In the genomic region with DNA sequence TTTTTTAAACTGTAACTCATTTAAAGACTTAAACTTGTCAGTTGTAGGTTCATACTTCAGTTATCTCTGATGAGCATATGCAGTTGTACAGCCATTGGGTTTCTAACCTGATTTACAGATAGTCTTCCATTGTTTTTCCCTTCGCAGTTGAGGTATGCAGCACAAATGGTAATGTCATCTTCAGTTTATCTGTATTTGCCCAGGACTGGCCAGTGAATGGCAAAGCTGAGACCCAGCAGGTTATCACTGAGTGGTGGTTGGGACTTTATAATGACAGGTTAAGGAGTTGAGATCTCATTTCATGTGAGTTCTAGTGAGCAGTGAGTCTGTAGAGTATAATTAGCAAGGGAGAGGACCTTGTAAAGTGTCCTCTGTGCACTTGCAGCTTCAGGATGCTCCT, we compare ENCODE assay signal across 22 mouse cellular contexts. TPM values are rescaled to one million over a fixed set of nuclear protein-coding genes. Genes with fewer than 3 reads are reported as not detected.
DNase-seq lines count a peak whose midpoint lies in the region; ATAC-seq and TF ChIP-seq lines count a peak whose summit lies in the region.
"Had no signal": no experiment of that assay in that cellular context is flagged by ENCODE, and none has a peak within 500 bp of the region (broad histone marks: within the 10 kb centered on the region; RNA-seq: fewer than 3 reads in every experiment).

No protein-coding gene starts in this region.

- no peaks in the 10 kb centered on the region for H3K27me3 ChIP-seq in heart, adult 2 months (ENCODE audit: control insufficient read depth, insufficient read depth, low read length)
- H3K27me3 ChIP-seq in liver, embryonic 14.5 days (ENCODE audit: control insufficient read depth, insufficient read depth, low read length), result no peaks in the 10 kb centered on the region
- H3K27me3 ChIP-seq in forebrain, embryonic 15.5 days, result no peaks in the 10 kb centered on the region
- H3K27me3 ChIP-seq: embryonic facial prominence, embryonic 12.5 days; heart, embryonic 13.5 days; hindbrain, embryonic 15.5 days had no signal

- ATAC-seq in liver, embryonic 14.5 days (ENCODE audit: insufficient read depth), result peak; percentile 78
- peak; percentile 68 for ATAC-seq in megakaryocyte progenitor cell, adult 5-6 weeks (replicated peaks; ENCODE audit: poor library complexity)
- no peak for ATAC-seq in forebrain, embryonic 15.5 days (replicated peaks)
- ATAC-seq: CD4-positive, CD25-positive, alpha-beta regulatory T cell, adult 4 months; forebrain, embryonic 16.5 days; inflammation-experienced regulatory T-cells, adult 6 months had no signal

- H3K4me1 ChIP-seq in heart, adult 2 months (ENCODE audit: control insufficient read depth, insufficient read depth, low read length), result peaks cover 20% of the 10 kb centered on the region
- peaks cover 46 to 57% of the 10 kb centered on the region in 2 experiments for H3K4me1 ChIP-seq in liver, embryonic 14.5 days (replicated peaks; ENCODE audit: control insufficient read depth in 2 of 2, insufficient read depth in 2 of 2, low read length in 1 of 2)
- peaks cover 23% of the 10 kb centered on the region for H3K4me1 ChIP-seq in lung, adult 2 months (ENCODE audit: control insufficient read depth, insufficient read depth, low read length)
- H3K4me1 ChIP-seq in forebrain, embryonic 15.5 days, result peaks cover 13% of the 10 kb centered on the region

- H3K36me3 ChIP-seq in heart, adult 2 months (ENCODE audit: control insufficient read depth, insufficient read depth, low read length), result peaks cover 24% of the 10 kb centered on the region
- H3K36me3 ChIP-seq in liver, embryonic 14.5 days (replicated peaks; ENCODE audit: control insufficient read depth, insufficient read depth, low read depth), result no peaks in the 10 kb centered on the region
- H3K36me3 ChIP-seq in forebrain, embryonic 15.5 days, result no peaks in the 10 kb centered on the region
- H3K36me3 ChIP-seq: embryonic facial prominence, embryonic 12.5 days; hindbrain, embryonic 15.5 days had no signal

- intact Hi-C loops in heart, adult 2 months (cut with DNase I), result no loop called here

- no peaks in the 10 kb centered on the region for H3K9me3 ChIP-seq in liver, embryonic 14.5 days (ENCODE audit: control insufficient read depth, low read length)
- no peaks in the 10 kb centered on the region for H3K9me3 ChIP-seq in forebrain, embryonic 15.5 days
- H3K9me3 ChIP-seq: embryonic facial prominence, embryonic 12.5 days; hindbrain, embryonic 15.5 days had no signal

- H3K4me2 ChIP-seq in liver, embryonic 14.5 days (ENCODE audit: low read depth), result peak overlapping the region; percentile 28
- no peak overlapping the region for H3K4me2 ChIP-seq in forebrain, embryonic 15.5 days (replicated peaks)
- H3K4me2 ChIP-seq: embryonic facial prominence, embryonic 12.5 days; heart, embryonic 13.5 days; hindbrain, embryonic 15.5 days had no signal

- no peak for TF ChIP-seq POLR2A in heart, adult 2 months (IDR thresholded peaks at IDR 0.05; ENCODE audit: insufficient read depth, low read depth, low read length)
- TF ChIP-seq POLR2A in lung, adult 2 months (IDR thresholded peaks at IDR 0.05; ENCODE audit: borderline replicate concordance, extremely low read depth, low read depth, low read length), result no peak

- H3K4me3 ChIP-seq in heart, adult 2 months, result no peak overlapping the region
- no peak overlapping the region for H3K4me3 ChIP-seq in liver, embryonic 14.5 days (ENCODE audit: insufficient read depth in 1 of 2, low read depth in 2 of 2, low read length in 2 of 2)
- no peak overlapping the region for H3K4me3 ChIP-seq in lung, adult 2 months (replicated peaks; ENCODE audit: extremely low read depth, low read depth, low read length)
- no peak overlapping the region for H3K4me3 ChIP-seq in forebrain, embryonic 15.5 days
- H3K4me3 ChIP-seq: embryonic facial prominence, embryonic 12.5 days; heart, embryonic 13.5 days; hindbrain, embryonic 15.5 days had no signal

- TF ChIP-seq CTCF in heart, adult 2 months (IDR thresholded peaks at IDR 0.05), result no peak
- TF ChIP-seq CTCF in liver, embryonic 14.5 days (IDR thresholded peaks at IDR 0.05; ENCODE audit: low read depth), result no peak
- no peak for TF ChIP-seq CTCF in lung, adult 2 months (IDR thresholded peaks at IDR 0.05; ENCODE audit: insufficient read depth, low read length)

- peaks cover 16% of the 10 kb centered on the region for H3K79me2 ChIP-seq in heart, adult 2 months (replicated peaks; ENCODE audit: control insufficient read depth, insufficient read depth, low read length)

- no peak for TF ChIP-seq EP300 in heart, adult 2 months (IDR thresholded peaks at IDR 0.05; ENCODE audit: insufficient read depth, low read depth, low read length)
- peak; percentile 73 for TF ChIP-seq EP300 in liver, embryonic 14.5 days (IDR thresholded peaks at IDR 0.05; ENCODE audit: low read depth)

- peak; percentile 73 for DNase-seq in heart, adult 11 months
- DNase-seq in heart, adult 2 months, result no peak
- DNase-seq in liver, result peak; percentile 28
- DNase-seq in liver, embryonic 14.5 days (ENCODE audit: low read depth in 3 of 3, low spot score in 3 of 3), result peak in 1 of 3 experiments; percentile 44
- no peak for DNase-seq in lung, adult 2 months
- no peak for DNase-seq in spleen, postnatal 10 days (ENCODE audit: low spot score in 2 of 2)
- DNase-seq: adrenal gland, adult 2 months; adrenal gland, postnatal 25 days; B cell, adult 2 months; cerebellum, postnatal 10 days; gastrocnemius, postnatal 36 days; heart, adult 18-20 months; heart, postnatal 36 days had no signal

- H3K27ac ChIP-seq in heart, adult 2 months, result no peak overlapping the region
- H3K27ac ChIP-seq in liver, embryonic 14.5 days, result peak overlapping the region; percentile 60
- no peak overlapping the region for H3K27ac ChIP-seq in forebrain, embryonic 15.5 days (replicated peaks)
- H3K27ac ChIP-seq: embryonic facial prominence, embryonic 12.5 days; heart, embryonic 13.5 days; hindbrain, embryonic 15.5 days had no signal

- no peak overlapping the region for H3K9ac ChIP-seq in heart, adult 2 months (ENCODE audit: low read depth, low read length)
- H3K9ac ChIP-seq in liver, embryonic 14.5 days (replicated peaks), result 0 out of 2 replicates have a peak overlapping the region, but pooled peaks have one; percentile 25
- no peak overlapping the region for H3K9ac ChIP-seq in forebrain, embryonic 15.5 days (replicated peaks)
- H3K9ac ChIP-seq: embryonic facial prominence, embryonic 12.5 days; heart, embryonic 13.5 days; hindbrain, embryonic 15.5 days had no signal

- WGBS in heart, adult 2 months, result 32% methylated on average over 1 of the region's 1 CpGs
- 7% methylated on average over 1 of the region's 1 CpGs for WGBS in liver, embryonic 14.5 days (ENCODE audit: insufficient replicate concordance)
- 58% methylated on average over 1 of the region's 1 CpGs for WGBS in lung, adult 2 months
- 89% methylated on average over 1 of the region's 1 CpGs for WGBS in forebrain, embryonic 15.5 days

RNA-seq across cellular contexts. Expression of a gene that starts 12.0 kb away (rescaled TPM):
- 10 to 100 TPM; 27.3 to 30.5 TPM for total RNA-seq in heart, adult 2 months (2021)
- 20.0 and 36.8 TPM in 2 replicates for polyA plus RNA-seq in heart, adult 2 months (2012; rRNA removed)
- 11.5 and 17.2 TPM in 2 replicates for polyA plus RNA-seq in liver, embryonic 14.5 days (2012; rRNA removed)
- 31.3 and 33.3 TPM in 2 replicates for polyA plus RNA-seq in liver, embryonic 14.5 days (2014; fragmentation: Nextera tagmentation; extraction: Ambion mirVana)
- total RNA-seq in megakaryocyte progenitor cell, adult 5-6 weeks (2015), result 385 and 404 TPM in 2 replicates
- total RNA-seq in megakaryocyte progenitor cell, adult 5-6 weeks (2017), result 156 and 215 TPM in 2 replicates
- 23.7 and 38.0 TPM in 2 replicates for polyA plus RNA-seq in lung, adult 2 months (2012; rRNA removed)
- 67.7 and 71.9 TPM in 2 replicates for polyA plus RNA-seq in forebrain, embryonic 15.5 days (2015; fragmentation: Nextera tagmentation; extraction: Ambion mirVana)

RNA-seq across cellular contexts. Expression of a gene that starts 41.7 kb away (rescaled TPM):
- under 1 TPM; 0.09 to 0.13 TPM for total RNA-seq in heart, adult 2 months (2021)
- 0.12 and 0.16 TPM in 2 replicates for polyA plus RNA-seq in heart, adult 2 months (2012; rRNA removed)
- polyA plus RNA-seq in liver, embryonic 14.5 days (2012; rRNA removed), result 0.65 and 0.88 TPM in 2 replicates
- polyA plus RNA-seq in liver, embryonic 14.5 days (2014; fragmentation: Nextera tagmentation; extraction: Ambion mirVana), result 1.2 and 1.3 TPM in 2 replicates
- 8.9 and 14.2 TPM in 2 replicates for total RNA-seq in megakaryocyte progenitor cell, adult 5-6 weeks (2015)
- total RNA-seq in megakaryocyte progenitor cell, adult 5-6 weeks (2017), result 18.3 and 22.9 TPM in 2 replicates
- 1.4 and 1.7 TPM in 2 replicates for polyA plus RNA-seq in lung, adult 2 months (2012; rRNA removed)
- 0.09 and 0.19 TPM in 2 replicates for polyA plus RNA-seq in forebrain, embryonic 15.5 days (2015; fragmentation: Nextera tagmentation; extraction: Ambion mirVana)
- total RNA-seq: adrenal gland, postnatal 25 days; gastrocnemius, adult 8-10 months had no signal

Comparison
In these comparisons a context has a peak if more than half of its experiments do, and no peak if none do; other contexts are left out.
1. DNase-seq: peak in heart, adult 11 months (single experiment) and liver (single experiment); none in heart, adult 2 months (0 of 2), lung, adult 2 months (single experiment) and spleen, postnatal 10 days (0 of 2).